Mouse (Mus musculus): ENCODE measurements around the gene Gm43552. TPM values are rescaled to one million over a fixed set of nuclear protein-coding genes. Genes with fewer than 3 reads are reported as not detected.

Gm43552 gene
- polyA plus RNA-seq, 2 experiments: not detected

DNA sequence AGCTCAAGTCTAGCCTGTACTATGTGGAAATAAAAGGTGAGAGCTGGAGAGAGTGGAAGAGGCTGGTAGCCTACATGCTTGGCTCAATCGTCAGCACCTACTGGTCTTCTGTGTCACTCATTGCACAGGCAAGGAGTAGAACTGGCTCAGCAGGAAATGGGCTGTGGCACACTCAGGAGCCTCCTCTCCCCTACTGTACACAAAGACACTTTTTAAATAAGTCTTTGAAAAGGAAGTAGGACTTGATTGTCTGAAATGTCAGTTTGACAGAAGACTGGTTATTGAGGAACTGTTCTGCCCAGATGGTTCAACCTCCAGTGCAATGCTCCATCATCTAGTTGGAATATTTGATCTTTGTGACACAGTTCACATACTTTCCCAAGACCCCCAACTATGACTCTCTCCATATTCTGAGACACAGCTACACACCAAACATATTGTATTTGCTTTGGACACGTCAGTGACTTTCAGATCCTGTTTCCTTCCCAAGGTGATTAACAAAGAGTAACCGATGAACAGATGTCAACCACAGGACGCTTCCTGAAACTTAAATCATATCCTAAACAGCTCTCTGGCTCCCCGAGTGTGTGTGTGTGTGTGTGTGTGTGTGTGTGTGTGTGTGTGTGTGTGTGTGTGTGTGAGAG lies 22.1 kb upstream of the Gm43552 start:
- no peak for TF ChIP-seq EP300 (IDR thresholded peaks at IDR 0.05; ENCODE audit: low read depth)
- TF ChIP-seq CTCF (IDR thresholded peaks at IDR 0.05; ENCODE audit: low read depth): no peak
- DNase-seq (ENCODE audit: low read depth in 3 of 3, low spot score in 3 of 3) (no peak), ATAC-seq (ENCODE audit: insufficient read depth) (no peak)
- WGBS (ENCODE audit: insufficient replicate concordance): 2% methylated on average over 5 of the region's 5 CpGs
- H3K4me1 ChIP-seq (replicated peaks; ENCODE audit: control insufficient read depth in 2 of 2, insufficient read depth in 2 of 2, low read length in 1 of 2): no peaks in the 10 kb centered on the region; a peak in 1 of 4 replicates
- H3K27ac ChIP-seq: no peak overlapping the region
- no peaks in the 10 kb centered on the region for H3K36me3 ChIP-seq (replicated peaks; ENCODE audit: control insufficient read depth, insufficient read depth, low read depth)
- no peak overlapping the region for H3K4me3 ChIP-seq (ENCODE audit: insufficient read depth in 1 of 2, low read depth in 2 of 2, low read length in 2 of 2)
- H3K9ac ChIP-seq (replicated peaks): no peak overlapping the region
- H3K9me3 ChIP-seq (ENCODE audit: control insufficient read depth, low read length): no peaks in the 10 kb centered on the region
- H3K27me3 ChIP-seq (ENCODE audit: control insufficient read depth, insufficient read depth, low read length): no peaks in the 10 kb centered on the region
- H3K4me2 ChIP-seq (ENCODE audit: low read depth): no peak overlapping the region

DNA sequence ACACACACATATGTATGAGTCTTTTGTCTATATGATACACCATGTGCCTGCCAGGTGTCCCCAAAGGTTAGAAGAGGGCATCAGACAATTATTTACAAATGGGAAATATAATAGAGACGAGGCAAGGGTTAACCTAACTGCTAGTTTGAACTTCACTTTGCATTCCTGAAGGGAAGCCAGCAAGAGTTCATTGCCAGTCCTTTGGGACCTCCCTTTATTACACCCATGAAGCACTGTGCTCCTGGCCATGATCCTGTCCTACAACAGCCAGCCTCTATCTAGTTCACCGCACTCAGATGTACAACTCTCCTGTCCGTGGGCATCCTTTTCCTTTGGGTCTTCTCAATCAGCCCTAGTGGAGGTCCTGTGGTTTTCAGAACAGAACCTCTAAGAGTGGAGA lies 20.9 kb upstream of the Gm43552 start:
- TF ChIP-seq CTCF (IDR thresholded peaks at IDR 0.05; ENCODE audit: low read depth) (no peak), EP300 (IDR thresholded peaks at IDR 0.05; ENCODE audit: low read depth) (no peak)
- no peak for DNase-seq (ENCODE audit: low read depth in 3 of 3, low spot score in 3 of 3)
- H3K4me1 ChIP-seq (replicated peaks; ENCODE audit: control insufficient read depth in 2 of 2, insufficient read depth in 2 of 2, low read length in 1 of 2): no peaks in the 10 kb centered on the region; a peak in 1 of 4 replicates
- 63% methylated on average over 3 of the region's 3 CpGs for WGBS (ENCODE audit: insufficient replicate concordance)
- no peak for ATAC-seq (ENCODE audit: insufficient read depth)
- no peak overlapping the region for H3K4me2 ChIP-seq (ENCODE audit: low read depth)
- no peaks in the 10 kb centered on the region for H3K27me3 ChIP-seq (ENCODE audit: control insufficient read depth, insufficient read depth, low read length)
- no peaks in the 10 kb centered on the region for H3K9me3 ChIP-seq (ENCODE audit: control insufficient read depth, low read length)
- no peaks in the 10 kb centered on the region for H3K36me3 ChIP-seq (replicated peaks; ENCODE audit: control insufficient read depth, insufficient read depth, low read depth)
- H3K27ac ChIP-seq: no peak overlapping the region
- no peak overlapping the region for H3K4me3 ChIP-seq (ENCODE audit: insufficient read depth in 1 of 2, low read depth in 2 of 2, low read length in 2 of 2)
- no peak overlapping the region for H3K9ac ChIP-seq (replicated peaks)

- no peaks in the 10 kb centered on the region for H3K36me3 ChIP-seq (replicated peaks; ENCODE audit: control insufficient read depth, insufficient read depth, low read depth)
- no peak overlapping the region for H3K4me2 ChIP-seq (ENCODE audit: low read depth)
- H3K4me1 ChIP-seq (replicated peaks; ENCODE audit: control insufficient read depth in 2 of 2, insufficient read depth in 2 of 2, low read length in 1 of 2): no peaks in the 10 kb centered on the region
- H3K9ac ChIP-seq (replicated peaks): no peak overlapping the region
- no peaks in the 10 kb centered on the region for H3K27me3 ChIP-seq (ENCODE audit: control insufficient read depth, insufficient read depth, low read length)
- TF ChIP-seq CTCF (IDR thresholded peaks at IDR 0.05; ENCODE audit: low read depth): no peak
- TF ChIP-seq EP300 (IDR thresholded peaks at IDR 0.05; ENCODE audit: low read depth): no peak
- H3K27ac ChIP-seq: no peak overlapping the region
- no peak for DNase-seq (ENCODE audit: low read depth in 3 of 3, low spot score in 3 of 3)
- H3K9me3 ChIP-seq (ENCODE audit: control insufficient read depth, low read length): no peaks in the 10 kb centered on the region
- no peak for ATAC-seq (ENCODE audit: insufficient read depth)
- no peak overlapping the region for H3K4me3 ChIP-seq (ENCODE audit: insufficient read depth in 1 of 2, low read depth in 2 of 2, low read length in 2 of 2)
- 76% methylated on average over 8 of the region's 8 CpGs for WGBS (ENCODE audit: insufficient replicate concordance)
Measured at GRCm38 (mm10) chr5:65508395-65508794, 15.8 kb upstream of the Gm43552 start.

- no peak for DNase-seq (ENCODE audit: low read depth in 3 of 3, low spot score in 3 of 3)
- Histone ChIP-seq H3K4me1 (replicated peaks; ENCODE audit: control insufficient read depth in 2 of 2, insufficient read depth in 2 of 2, low read length in 1 of 2) (no peaks in the 10 kb centered on the region), H3K27ac (no peak overlapping the region), H3K9ac (replicated peaks) (no peak overlapping the region), H3K4me3 (ENCODE audit: insufficient read depth in 1 of 2, low read depth in 2 of 2, low read length in 2 of 2) (no peak overlapping the region), H3K27me3 (ENCODE audit: control insufficient read depth, insufficient read depth, low read length) (no peaks in the 10 kb centered on the region), H3K4me2 (ENCODE audit: low read depth) (peak overlapping the region; percentile 32), H3K36me3 (replicated peaks; ENCODE audit: control insufficient read depth, insufficient read depth, low read depth) (no peaks in the 10 kb centered on the region), H3K9me3 (ENCODE audit: control insufficient read depth, low read length) (no peaks in the 10 kb centered on the region)
- TF ChIP-seq CTCF (IDR thresholded peaks at IDR 0.05; ENCODE audit: low read depth) (no peak), EP300 (IDR thresholded peaks at IDR 0.05; ENCODE audit: low read depth) (no peak)
- no peak for ATAC-seq (ENCODE audit: insufficient read depth)
- WGBS (ENCODE audit: insufficient replicate concordance): 11% methylated on average over 8 of the region's 8 CpGs
Measured at GRCm38 (mm10) chr5:65505786-65506185, 13.2 kb upstream of the Gm43552 start.

DNA sequence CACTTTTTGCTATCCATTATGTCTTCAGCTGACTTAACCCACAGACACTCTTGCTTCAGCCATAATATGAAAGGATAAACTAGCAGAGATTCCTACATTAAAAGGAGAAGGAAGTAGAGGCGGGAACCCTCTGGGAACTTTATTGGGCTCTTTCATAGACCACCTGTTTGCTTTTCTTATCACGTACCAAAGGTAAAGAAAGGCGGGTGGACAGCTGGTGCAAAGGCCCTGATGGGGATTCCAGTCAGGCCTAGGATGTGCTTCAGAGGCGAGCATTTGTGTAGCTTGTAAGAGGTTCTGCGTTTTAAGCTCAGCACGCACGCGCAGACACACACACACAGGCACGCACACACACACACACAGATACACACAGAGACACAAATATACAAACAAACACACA lies 8.8 kb upstream of the Gm43552 start:
- H3K36me3 ChIP-seq (replicated peaks; ENCODE audit: control insufficient read depth, insufficient read depth, low read depth): no peaks in the 10 kb centered on the region
- H3K4me1 ChIP-seq (replicated peaks; ENCODE audit: control insufficient read depth in 2 of 2, insufficient read depth in 2 of 2, low read length in 1 of 2): no peaks in the 10 kb centered on the region
- H3K9me3 ChIP-seq (ENCODE audit: control insufficient read depth, low read length): no peaks in the 10 kb centered on the region
- H3K4me3 ChIP-seq (ENCODE audit: insufficient read depth in 1 of 2, low read depth in 2 of 2, low read length in 2 of 2): no peak overlapping the region
- H3K27me3 ChIP-seq (ENCODE audit: control insufficient read depth, insufficient read depth, low read length): no peaks in the 10 kb centered on the region
- no peak overlapping the region for H3K4me2 ChIP-seq (ENCODE audit: low read depth)
- TF ChIP-seq EP300 (IDR thresholded peaks at IDR 0.05; ENCODE audit: low read depth) (no peak), CTCF (IDR thresholded peaks at IDR 0.05; ENCODE audit: low read depth) (no peak)
- H3K27ac ChIP-seq: no peak overlapping the region
- DNase-seq (ENCODE audit: low read depth in 3 of 3, low spot score in 3 of 3) (no peak), ATAC-seq (ENCODE audit: insufficient read depth) (no peak)
- no peak overlapping the region for H3K9ac ChIP-seq (replicated peaks)
- 77% methylated on average over 9 of the region's 9 CpGs for WGBS (ENCODE audit: insufficient replicate concordance)
